Mouse (Mus musculus) liver, embryonic 14.5 days (tissue): ENCODE results near the gene Brwd1.

Source experiments
- CTCF ChIP-seq: IDR thresholded peaks from 2 replicates; pipeline ENCODE4 v1.5.1; 2016; ENCODE audit warnings: antibody characterized with exemption, low read depth, control low read depth
- EP300 ChIP-seq: IDR thresholded peaks from 2 replicates; pipeline ENCODE4 v1.6.1; 2016; ENCODE audit warnings: antibody characterized with exemption, low read depth

- TF ChIP-seq CTCF (no peak), EP300 (no peak)
These were observed 111.5 kb downstream of the Brwd1 start for GRCm38 (mm10) chr16:95970841-95971240.
